Mouse (Mus musculus): ENCODE data around the gene Tmem132b. TPM values are rescaled to one million over a fixed set of nuclear protein-coding genes. Genes with fewer than 3 reads are reported as not detected.

The Tmem132b gene
- polyA plus RNA-seq, 1 experiment from 2014 or later, result 0.67 TPM

GRCm38 (mm10) chr5:125683491-125683890 is 151.9 kb downstream of the Tmem132b start:
- ATAC-seq (replicated peaks; ENCODE audit: low FRiP score) (no peak), DNase-seq (ENCODE audit: low spot score) (no peak)
- H3K36me3 ChIP-seq (ENCODE audit: control insufficient read depth, insufficient read depth, low read length), result no peaks in the 10 kb centered on the region
- peaks cover 3% of the 10 kb centered on the region; the same call in 1 of the 2 replicates for H3K4me1 ChIP-seq (replicated peaks; ENCODE audit: control insufficient read depth, insufficient read depth, low read length)
- no peak overlapping the region for H3K4me2 ChIP-seq (ENCODE audit: low read depth, low read length, severe bottlenecking)
- H3K4me3 ChIP-seq (ENCODE audit: low read depth, low read length), result no peak overlapping the region
- H3K9me3 ChIP-seq (ENCODE audit: control insufficient read depth, low read length), result no peaks in the 10 kb centered on the region
- H3K9ac ChIP-seq (ENCODE audit: low read length), result no peak overlapping the region
- WGBS, result 86% methylated on average over 6 of the region's 6 CpGs
- H3K27me3 ChIP-seq (ENCODE audit: control insufficient read depth, insufficient read depth, low read length), result no peaks in the 10 kb centered on the region
- H3K27ac ChIP-seq (ENCODE audit: low read depth, low read length), result no peak overlapping the region

GRCm38 (mm10) chr5:125685681-125686331 is 154.2 kb downstream of the Tmem132b start:
- H3K4me2 ChIP-seq (ENCODE audit: low read depth, low read length, severe bottlenecking), result no peak overlapping the region
- DNase-seq (ENCODE audit: low spot score), result peak; percentile 54
- no peaks in the 10 kb centered on the region for H3K36me3 ChIP-seq (ENCODE audit: control insufficient read depth, insufficient read depth, low read length)
- ATAC-seq (replicated peaks; ENCODE audit: low FRiP score), result peak; percentile 49; the same call in 1 of the 2 replicates
- H3K4me1 ChIP-seq (replicated peaks; ENCODE audit: control insufficient read depth, insufficient read depth, low read length), result peaks cover 3% of the 10 kb centered on the region; the same call in 1 of the 2 replicates
- no peaks in the 10 kb centered on the region for H3K9me3 ChIP-seq (ENCODE audit: control insufficient read depth, low read length)
- no peak overlapping the region for H3K9ac ChIP-seq (ENCODE audit: low read length)
- 39% methylated on average over 11 of the region's 11 CpGs for WGBS
- no peaks in the 10 kb centered on the region for H3K27me3 ChIP-seq (ENCODE audit: control insufficient read depth, insufficient read depth, low read length)
- no peak overlapping the region for H3K27ac ChIP-seq (ENCODE audit: low read depth, low read length)
- no peak overlapping the region for H3K4me3 ChIP-seq (ENCODE audit: low read depth, low read length)

- no peak overlapping the region for H3K4me3 ChIP-seq (ENCODE audit: low read depth, low read length)
- no peaks in the 10 kb centered on the region for H3K4me1 ChIP-seq (replicated peaks; ENCODE audit: control insufficient read depth, insufficient read depth, low read length)
- no peak for ATAC-seq (replicated peaks; ENCODE audit: low FRiP score)
- no peaks in the 10 kb centered on the region for H3K27me3 ChIP-seq (ENCODE audit: control insufficient read depth, insufficient read depth, low read length)
- H3K9me3 ChIP-seq (ENCODE audit: control insufficient read depth, low read length), result no peaks in the 10 kb centered on the region
- DNase-seq (ENCODE audit: low spot score), result no peak
- no peak overlapping the region for H3K4me2 ChIP-seq (ENCODE audit: low read depth, low read length, severe bottlenecking)
- 48% methylated on average over 10 of the region's 10 CpGs for WGBS
- no peaks in the 10 kb centered on the region for H3K36me3 ChIP-seq (ENCODE audit: control insufficient read depth, insufficient read depth, low read length)
- H3K27ac ChIP-seq (ENCODE audit: low read depth, low read length), result no peak overlapping the region
- no peak overlapping the region for H3K9ac ChIP-seq (ENCODE audit: low read length)
These were observed 161.0 kb downstream of the Tmem132b start for GRCm38 (mm10) chr5:125692538-125692937.

GRCm38 (mm10) chr5:125699395-125699794 is 167.8 kb downstream of the Tmem132b start:
- no peaks in the 10 kb centered on the region for H3K4me1 ChIP-seq (replicated peaks; ENCODE audit: control insufficient read depth, insufficient read depth, low read length)
- no peaks in the 10 kb centered on the region for H3K36me3 ChIP-seq (ENCODE audit: control insufficient read depth, insufficient read depth, low read length)
- DNase-seq (ENCODE audit: low spot score) (no peak), ATAC-seq (replicated peaks; ENCODE audit: low FRiP score) (no peak)
- no peaks in the 10 kb centered on the region for H3K9me3 ChIP-seq (ENCODE audit: control insufficient read depth, low read length)
- no peaks in the 10 kb centered on the region for H3K27me3 ChIP-seq (ENCODE audit: control insufficient read depth, insufficient read depth, low read length)
- no peak overlapping the region for H3K9ac ChIP-seq (ENCODE audit: low read length)
- WGBS, result 82% methylated on average over 3 of the region's 3 CpGs
- H3K4me2 ChIP-seq (ENCODE audit: low read depth, low read length, severe bottlenecking), result no peak overlapping the region
- no peak overlapping the region for H3K27ac ChIP-seq (ENCODE audit: low read depth, low read length)
- H3K4me3 ChIP-seq (ENCODE audit: low read depth, low read length), result no peak overlapping the region

- 91% methylated on average over 5 of the region's 5 CpGs for WGBS
These were observed 168.7 kb downstream of the Tmem132b start for GRCm38 (mm10) chr5:125700234-125700633.

GRCm38 (mm10) chr5:125705379-125705778 is 173.8 kb downstream of the Tmem132b start:
- 78% methylated on average over 8 of the region's 8 CpGs for WGBS
- ATAC-seq (replicated peaks; ENCODE audit: low FRiP score) (no peak), DNase-seq (ENCODE audit: low spot score) (no peak)
- no peaks in the 10 kb centered on the region for H3K9me3 ChIP-seq (ENCODE audit: control insufficient read depth, low read length)
- no peak overlapping the region for H3K4me2 ChIP-seq (ENCODE audit: low read depth, low read length, severe bottlenecking)
- no peak overlapping the region for H3K27ac ChIP-seq (ENCODE audit: low read depth, low read length)
- H3K4me3 ChIP-seq (ENCODE audit: low read depth, low read length), result no peak overlapping the region
- no peak overlapping the region for H3K9ac ChIP-seq (ENCODE audit: low read length)
- no peaks in the 10 kb centered on the region for H3K4me1 ChIP-seq (replicated peaks; ENCODE audit: control insufficient read depth, insufficient read depth, low read length)
- H3K27me3 ChIP-seq (ENCODE audit: control insufficient read depth, insufficient read depth, low read length), result no peaks in the 10 kb centered on the region
- no peaks in the 10 kb centered on the region for H3K36me3 ChIP-seq (ENCODE audit: control insufficient read depth, insufficient read depth, low read length)

More at GRCm38 (mm10) chr5:125700234-125700633, 168.7 kb downstream of the Tmem132b start:
- Histone ChIP-seq H3K9me3 (ENCODE audit: control insufficient read depth, low read length) (no peaks in the 10 kb centered on the region), H3K36me3 (ENCODE audit: control insufficient read depth, insufficient read depth, low read length) (no peaks in the 10 kb centered on the region), H3K4me1 (replicated peaks; ENCODE audit: control insufficient read depth, insufficient read depth, low read length) (no peaks in the 10 kb centered on the region), H3K4me2 (ENCODE audit: low read depth, low read length, severe bottlenecking) (no peak overlapping the region), H3K4me3 (ENCODE audit: low read depth, low read length) (no peak overlapping the region), H3K27me3 (ENCODE audit: control insufficient read depth, insufficient read depth, low read length) (no peaks in the 10 kb centered on the region), H3K9ac (ENCODE audit: low read length) (no peak overlapping the region), H3K27ac (ENCODE audit: low read depth, low read length) (no peak overlapping the region)
- DNase-seq (ENCODE audit: low spot score) (no peak), ATAC-seq (replicated peaks; ENCODE audit: low FRiP score) (no peak)

- Histone ChIP-seq H3K4me2 (ENCODE audit: low read depth, low read length, severe bottlenecking) (no peak overlapping the region), H3K9me3 (ENCODE audit: control insufficient read depth, low read length) (no peaks in the 10 kb centered on the region), H3K27ac (ENCODE audit: low read depth, low read length) (no peak overlapping the region), H3K36me3 (ENCODE audit: control insufficient read depth, insufficient read depth, low read length) (no peaks in the 10 kb centered on the region), H3K4me1 (replicated peaks; ENCODE audit: control insufficient read depth, insufficient read depth, low read length) (no peaks in the 10 kb centered on the region), H3K27me3 (ENCODE audit: control insufficient read depth, insufficient read depth, low read length) (no peaks in the 10 kb centered on the region), H3K9ac (ENCODE audit: low read length) (no peak overlapping the region), H3K4me3 (ENCODE audit: low read depth, low read length) (no peak overlapping the region)
- DNase-seq (ENCODE audit: low spot score) (peak; percentile 83), ATAC-seq (replicated peaks; ENCODE audit: low FRiP score) (0 out of 2 replicates have a peak, but pooled peaks have one; percentile 18)
- 2% methylated on average over 3 of the region's 3 CpGs for WGBS
These were observed 177.6 kb downstream of the Tmem132b start for GRCm38 (mm10) chr5:125709160-125709559.

- H3K36me3 ChIP-seq (ENCODE audit: control insufficient read depth, insufficient read depth, low read length), result no peaks in the 10 kb centered on the region
- H3K4me1 ChIP-seq (replicated peaks; ENCODE audit: control insufficient read depth, insufficient read depth, low read length), result no peaks in the 10 kb centered on the region
- no peak overlapping the region for H3K27ac ChIP-seq (ENCODE audit: low read depth, low read length)
- H3K27me3 ChIP-seq (ENCODE audit: control insufficient read depth, insufficient read depth, low read length), result no peaks in the 10 kb centered on the region
- no peak overlapping the region for H3K4me2 ChIP-seq (ENCODE audit: low read depth, low read length, severe bottlenecking)
- H3K4me3 ChIP-seq (ENCODE audit: low read depth, low read length), result no peak overlapping the region
- ATAC-seq (replicated peaks; ENCODE audit: low FRiP score), result no peak
- WGBS, result 91% methylated on average over 7 of the region's 7 CpGs
- H3K9ac ChIP-seq (ENCODE audit: low read length), result no peak overlapping the region
- H3K9me3 ChIP-seq (ENCODE audit: control insufficient read depth, low read length), result no peaks in the 10 kb centered on the region
- DNase-seq (ENCODE audit: low spot score), result peak; percentile 48
These were observed 195.2 kb downstream of the Tmem132b start for GRCm38 (mm10) chr5:125726815-125727214.

- no peak overlapping the region for H3K4me2 ChIP-seq (ENCODE audit: low read depth, low read length, severe bottlenecking)
- no peaks in the 10 kb centered on the region for H3K4me1 ChIP-seq (replicated peaks; ENCODE audit: control insufficient read depth, insufficient read depth, low read length)
- WGBS, result 78% methylated on average over 5 of the region's 5 CpGs
- no peak overlapping the region for H3K4me3 ChIP-seq (ENCODE audit: low read depth, low read length)
- no peaks in the 10 kb centered on the region for H3K27me3 ChIP-seq (ENCODE audit: control insufficient read depth, insufficient read depth, low read length)
- ATAC-seq (replicated peaks; ENCODE audit: low FRiP score), result no peak
- H3K9me3 ChIP-seq (ENCODE audit: control insufficient read depth, low read length), result no peaks in the 10 kb centered on the region
- DNase-seq (ENCODE audit: low spot score), result no peak
- H3K27ac ChIP-seq (ENCODE audit: low read depth, low read length), result no peak overlapping the region
- H3K36me3 ChIP-seq (ENCODE audit: control insufficient read depth, insufficient read depth, low read length), result no peaks in the 10 kb centered on the region
- no peak overlapping the region for H3K9ac ChIP-seq (ENCODE audit: low read length)
These were observed 195.9 kb downstream of the Tmem132b start for GRCm38 (mm10) chr5:125727436-125727835.

Data from forebrain, embryonic 11.5 days (tissue).